Mouse (Mus musculus): ENCODE data around the gene Agpat3.

Agpat3 gene

GRCm38 (mm10) chr10:78296371-78296770, 55.9 kb downstream of the Agpat3 start:
- DNase-seq: no peak

- peak; percentile 67 to 84 for DNase-seq
Observed at GRCm38 (mm10) chr10:78293576-78293975, 58.7 kb downstream of the Agpat3 start.

- peak; percentile 42 to 74 for DNase-seq
Observed at GRCm38 (mm10) chr10:78292381-78292780, 59.9 kb downstream of the Agpat3 start.

- no peak for DNase-seq
Observed at GRCm38 (mm10) chr10:78290730-78291535, 61.4 kb downstream of the Agpat3 start.

- no peak for DNase-seq
Observed at GRCm38 (mm10) chr10:78288896-78289295, 63.4 kb downstream of the Agpat3 start.

GRCm38 (mm10) chr10:78288135-78288534, 64.2 kb downstream of the Agpat3 start:
- DNase-seq: no peak

GRCm38 (mm10) chr10:78287465-78288132, 64.7 kb downstream of the Agpat3 start:
- peak; percentile 62 for DNase-seq

- no peak for DNase-seq
Observed at GRCm38 (mm10) chr10:78285959-78286358, 66.3 kb downstream of the Agpat3 start.

GRCm38 (mm10) chr10:78285409-78285808, 66.9 kb downstream of the Agpat3 start:
- no peak for DNase-seq

GRCm38 (mm10) chr10:78284812-78285211, 67.5 kb downstream of the Agpat3 start:
- DNase-seq: no peak

- no peak for DNase-seq
Observed at GRCm38 (mm10) chr10:78282411-78282810, 69.9 kb downstream of the Agpat3 start.

GRCm38 (mm10) chr10:78280486-78280885, 71.8 kb downstream of the Agpat3 start:
- DNase-seq: peak; percentile 60 to 75

GRCm38 (mm10) chr10:78279210-78279609, 73.1 kb downstream of the Agpat3 start:
- peak; percentile 63 to 66 for DNase-seq

GRCm38 (mm10) chr10:78277835-78278234, 74.5 kb downstream of the Agpat3 start:
- DNase-seq: no peak

- peak in 1 of 2 experiments; percentile 58 for DNase-seq
Observed at GRCm38 (mm10) chr10:78276242-78276641, 76.0 kb downstream of the Agpat3 start.

- peak in 1 of 2 experiments; percentile 66 for DNase-seq
Observed at GRCm38 (mm10) chr10:78272932-78273331, 79.4 kb downstream of the Agpat3 start.

- DNase-seq: no peak
Observed at GRCm38 (mm10) chr10:78265881-78266280, 86.4 kb downstream of the Agpat3 start.

- no peak for DNase-seq
Observed at GRCm38 (mm10) chr10:78264735-78265134, 87.6 kb downstream of the Agpat3 start.

GRCm38 (mm10) chr10:78260916-78261650, 91.2 kb downstream of the Agpat3 start:
- DNase-seq: no peak

- DNase-seq: peak in 1 of 2 experiments; percentile 54
Observed at GRCm38 (mm10) chr10:78260322-78260721, 92.0 kb downstream of the Agpat3 start.

GRCm38 (mm10) chr10:78259702-78260101, 92.6 kb downstream of the Agpat3 start:
- no peak for DNase-seq

- DNase-seq: no peak
Observed at GRCm38 (mm10) chr10:78259230-78259629, 93.1 kb downstream of the Agpat3 start.

GRCm38 (mm10) chr10:78258142-78258675, 94.1 kb downstream of the Agpat3 start:
- DNase-seq: no peak

Data from kidney, postnatal 36 days (tissue).